Mouse (Mus musculus) right cerebral cortex, adult 2 months (tissue): ENCODE results near the gene Slc5a2.

Experiments
- DNase-seq, 2 experiments: peaks; one replicate each; pipeline ENCODE4 v3.0.0; 2021 to 2022; ENCODE audit warnings: low spot score in 2 of 2

The Slc5a2 gene

GRCm38 (mm10) chr7:128300952-128301351 lies 35.5 kb downstream of the Slc5a2 start:
- DNase-seq: no peak

DNA sequence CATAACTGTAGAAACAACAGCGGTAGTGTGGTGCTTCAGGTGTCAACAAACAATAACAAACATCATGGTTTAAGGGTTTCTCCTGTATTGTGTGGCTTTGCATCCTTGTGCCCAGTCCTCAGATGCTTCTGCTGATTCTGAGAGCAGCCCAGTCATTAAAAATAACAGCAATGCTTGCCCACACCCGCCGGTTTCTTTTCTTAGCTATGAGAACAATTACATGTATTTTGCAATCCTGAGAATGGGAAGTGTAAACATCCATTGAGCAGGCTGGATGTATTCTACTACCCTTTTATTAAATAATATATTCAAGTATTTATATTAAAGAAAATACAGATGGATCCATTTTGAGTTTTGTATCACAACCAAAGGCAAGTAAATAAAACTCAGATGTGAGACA lies 36.7 kb downstream of the Slc5a2 start:
- no peak for DNase-seq

- no peak for DNase-seq
Measured at GRCm38 (mm10) chr7:128304198-128304597, 38.7 kb downstream of the Slc5a2 start.

- DNase-seq: peak; percentile 27 to 56
Measured at GRCm38 (mm10) chr7:128304907-128305306, 39.5 kb downstream of the Slc5a2 start.

DNA sequence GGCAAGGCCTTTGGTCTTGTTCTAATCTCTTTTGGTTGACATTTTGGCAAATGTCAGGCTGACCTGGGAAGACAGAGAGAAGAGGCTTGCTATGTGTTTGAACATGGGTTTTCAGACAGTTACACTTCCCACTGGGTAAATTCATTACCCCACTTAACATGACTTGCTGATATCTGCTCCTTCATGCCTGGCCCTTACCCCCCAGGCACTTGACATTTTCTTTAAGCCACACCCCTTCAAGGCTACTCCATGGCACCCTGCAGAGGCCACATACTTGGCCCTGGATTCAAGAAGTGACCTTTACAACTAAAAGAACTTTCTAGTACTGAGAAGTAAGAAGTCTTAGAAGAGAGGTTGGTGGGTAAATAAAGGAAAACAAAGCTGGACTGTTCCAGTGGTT lies 42.4 kb downstream of the Slc5a2 start:
- DNase-seq: no peak

GRCm38 (mm10) chr7:128309216-128309615 lies 43.8 kb downstream of the Slc5a2 start:
- DNase-seq: no peak

- DNase-seq: no peak
Measured at GRCm38 (mm10) chr7:128309776-128310175, 44.3 kb downstream of the Slc5a2 start.

- DNase-seq: no peak
Measured at GRCm38 (mm10) chr7:128310229-128310688, 44.8 kb downstream of the Slc5a2 start.

GRCm38 (mm10) chr7:128311263-128311662 lies 45.8 kb downstream of the Slc5a2 start:
- no peak for DNase-seq

DNA sequence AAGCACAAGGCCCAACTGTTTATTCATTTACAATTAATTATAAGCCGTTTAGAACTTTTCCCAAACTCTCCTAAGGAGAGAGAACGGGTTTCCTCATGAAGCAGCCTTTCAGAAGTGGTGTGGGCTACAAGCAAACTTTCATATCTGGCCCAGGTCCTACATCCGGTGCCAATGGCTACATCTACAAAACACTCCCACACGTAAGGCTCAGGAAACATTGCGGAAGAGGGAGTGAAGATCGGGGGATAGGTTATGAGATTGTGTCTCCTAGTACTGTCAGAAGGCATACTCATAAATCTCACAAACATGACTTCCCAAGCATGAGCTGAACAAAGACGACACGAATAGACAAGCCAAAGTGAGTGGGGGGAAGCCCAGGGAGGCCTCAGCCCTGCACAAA lies 46.4 kb downstream of the Slc5a2 start:
- DNase-seq: no peak

DNA sequence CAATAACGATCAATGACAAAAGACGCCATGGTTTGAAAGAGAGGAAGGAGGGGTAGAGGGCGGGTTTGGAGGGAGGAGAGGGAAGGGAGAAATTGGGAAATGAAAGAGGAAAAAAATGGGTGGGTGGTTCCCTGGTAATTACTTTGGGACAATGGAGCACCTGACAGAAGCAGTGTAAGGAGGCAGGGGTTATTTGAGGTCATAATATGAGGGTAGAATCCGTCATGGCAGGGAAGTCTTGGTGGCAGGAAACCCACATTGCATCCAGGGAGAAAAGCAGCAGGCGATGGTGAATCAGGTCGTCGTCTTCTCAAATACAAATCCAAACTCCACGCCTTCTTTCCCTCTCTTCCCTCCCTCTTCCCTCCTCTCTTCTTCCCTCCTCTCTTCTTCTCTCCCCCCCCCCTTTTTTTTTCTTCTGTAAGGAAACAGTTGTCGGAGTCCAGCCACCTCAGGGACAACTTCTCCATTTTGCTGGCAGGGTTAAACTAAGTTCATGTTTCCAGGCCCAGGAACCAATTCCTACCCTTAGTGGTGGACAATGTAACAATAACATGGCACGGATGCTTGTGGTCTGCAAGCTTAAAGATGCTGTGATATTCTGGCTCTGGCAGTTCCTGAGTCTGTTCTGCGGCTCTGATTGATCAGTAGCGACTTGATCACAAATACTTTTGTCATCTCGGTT lies 47.1 kb downstream of the Slc5a2 start:
- no peak for DNase-seq

DNA sequence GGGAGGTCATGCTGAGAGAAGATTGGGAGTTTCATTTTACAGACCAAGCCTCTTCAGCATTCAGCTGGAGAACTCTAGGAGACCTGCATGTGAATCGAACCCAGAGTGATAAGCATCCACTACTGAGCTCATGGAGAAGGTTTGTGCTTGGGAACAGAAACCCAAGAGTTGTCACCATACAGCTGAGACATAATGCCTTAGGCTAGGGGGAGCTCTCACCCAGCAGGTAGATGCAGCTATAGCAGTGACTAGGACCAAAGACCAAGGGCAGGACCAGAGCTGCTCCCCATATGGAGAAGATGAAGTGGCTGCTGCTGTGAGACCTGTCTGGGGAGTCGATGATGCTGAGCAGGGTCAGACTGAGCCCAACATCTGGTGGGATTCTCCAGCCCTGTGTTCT lies 48.1 kb downstream of the Slc5a2 start:
- no peak for DNase-seq

DNA sequence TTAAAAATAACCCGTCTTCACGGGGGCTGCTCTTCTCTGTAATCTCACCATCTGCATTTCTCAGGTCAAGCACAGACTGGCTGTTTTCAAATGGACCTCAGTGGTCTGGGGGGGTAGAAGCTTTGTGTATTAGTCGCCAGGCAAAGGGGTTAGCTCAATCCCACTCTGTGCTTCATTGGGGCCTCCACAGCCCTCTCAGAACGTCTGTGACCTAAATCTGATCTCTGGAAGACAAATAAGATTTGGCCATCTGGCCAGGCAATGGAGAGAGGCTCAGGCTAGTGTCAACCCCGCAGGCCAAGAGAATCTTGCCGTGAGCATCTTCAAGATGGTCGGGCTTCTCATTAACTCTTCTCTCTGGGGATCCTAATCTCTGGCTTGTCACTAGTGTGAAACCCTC lies 49.0 kb downstream of the Slc5a2 start:
- no peak for DNase-seq

DNA sequence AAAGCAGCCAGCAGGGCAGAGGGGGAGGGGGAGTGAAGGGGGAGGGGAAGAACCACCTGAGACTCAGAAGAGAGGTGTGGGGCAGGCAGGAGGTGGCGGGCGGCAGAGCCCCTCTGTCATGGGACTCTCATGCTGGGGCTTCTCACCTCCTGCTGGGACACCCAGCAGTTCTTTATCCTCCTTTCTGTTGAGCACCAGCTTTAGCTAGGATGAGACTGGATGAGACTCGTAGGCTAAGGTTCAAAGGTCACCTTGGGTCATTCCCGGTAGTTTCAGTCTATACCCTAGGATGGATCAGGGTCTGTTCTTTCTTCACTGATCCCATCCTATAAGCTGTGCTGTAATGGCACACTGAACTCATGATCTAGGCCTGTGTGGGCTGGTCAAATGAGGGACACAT lies 51.6 kb downstream of the Slc5a2 start:
- no peak for DNase-seq

GRCm38 (mm10) chr7:128319140-128319539 lies 53.7 kb downstream of the Slc5a2 start:
- DNase-seq: no peak

DNA sequence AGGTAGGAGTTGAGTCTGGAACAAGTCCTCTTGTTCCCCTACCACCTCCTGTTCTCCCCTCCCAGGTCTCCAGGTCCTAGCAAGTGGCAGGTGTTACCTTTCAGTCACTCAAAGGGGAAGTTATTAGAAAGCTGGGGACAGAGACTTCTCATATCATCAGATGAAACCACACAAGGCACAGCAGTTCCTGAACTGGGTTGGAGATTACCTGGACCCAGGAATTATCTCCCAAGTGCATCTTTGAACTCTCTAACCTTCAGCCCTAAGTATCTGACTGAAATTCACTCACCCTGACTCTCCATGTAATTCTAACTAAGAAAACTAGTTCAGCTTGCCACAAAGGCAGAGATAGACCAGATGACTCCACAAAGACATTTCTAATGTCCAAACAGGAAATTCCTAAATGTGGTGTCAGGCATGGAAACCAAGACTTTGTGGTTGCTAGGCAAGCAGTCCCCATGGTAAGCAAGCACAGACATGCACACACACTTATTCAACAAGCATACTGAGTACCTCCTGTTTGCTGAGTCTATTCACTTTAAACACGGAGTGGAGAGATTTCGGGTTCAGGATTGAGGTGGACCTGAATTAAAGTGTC lies 54.9 kb downstream of the Slc5a2 start:
- no peak for DNase-seq

GRCm38 (mm10) chr7:128321260-128321659 lies 55.8 kb downstream of the Slc5a2 start:
- DNase-seq: no peak
